Mouse (Mus musculus) ES-E14 (cell line): ENCODE measurements around the gene Med13.

Experiments
- MAFK ChIP-seq: IDR thresholded peaks from 2 replicates; pipeline ENCODE4 v1.6.1; 2014; ENCODE audit warnings: mild to moderate bottlenecking, low read depth, low read length, inconsistent platforms; ENCODE audit not compliant: insufficient read depth
- ZNF384 ChIP-seq: IDR thresholded peaks from 2 replicates; pipeline ENCODE4 v1.6.1; 2012; ENCODE audit warnings: low read depth, low read length, inconsistent platforms

- no peak for TF ChIP-seq ZNF384
- no peak for TF ChIP-seq MAFK
These were observed 71.7 kb downstream of the Med13 start for GRCm38 (mm10) chr11:86285729-86286128.
